Mouse (Mus musculus) liver, embryonic 14.5 days (tissue): ENCODE results near the gene Tor4a. TPM values are rescaled to one million over a fixed set of nuclear protein-coding genes. Genes with fewer than 3 reads are reported as not detected.

Experiments
- ATAC-seq: fragments of 200-750 bp; cut with Nextera tagmentation; 2 replicates; pipeline ENCODE4 v1.8.0; 2017; ENCODE audit warnings: moderate number of reproducible peaks, mild to moderate bottlenecking, moderate library complexity; ENCODE audit not compliant: insufficient read depth
- DNase-seq, 3 experiments: peaks; one replicate each; pipeline ENCODE4 v3.0.0-alpha.2; 2012 to 2013; ENCODE audit warnings: low read depth in 3 of 3, low spot score in 3 of 3
- H3K27ac ChIP-seq: fragments of 300-500 bp; sonication (generic); 2 replicates; pipeline ENCODE4 v1.5.1; 2014; ENCODE audit warnings: moderate library complexity, mild to moderate bottlenecking, control low read depth, inconsistent platforms
- H3K27me3 ChIP-seq: fragments of 300-500 bp; sonication (generic); 2 replicates; pipeline ENCODE4 v1.6.1; 2014; ENCODE audit warnings: mild to moderate bottlenecking, low read length, moderate library complexity; ENCODE audit not compliant: control insufficient read depth, insufficient read depth
- H3K36me3 ChIP-seq: fragments of 300-500 bp; sonication (generic); replicated peaks from 2 replicates; pipeline ENCODE4 v1.6.1; 2014; ENCODE audit warnings: low read depth; ENCODE audit not compliant: control insufficient read depth, insufficient read depth
- H3K4me1 ChIP-seq, 2 experiments: fragments of 200-500 bp in 1 of 2; fragments of 300-500 bp in 1 of 2; sonication (generic) in 1 of 2; replicated peaks; 2 replicates each; pipeline ENCODE4 v1.6.1; 2012 to 2014; ENCODE audit warnings: antibody characterized with exemption in 1 of 2, inconsistent platforms in 1 of 2, low read length in 1 of 2; ENCODE audit not compliant: control insufficient read depth in 2 of 2, insufficient read depth in 2 of 2
- H3K4me2 ChIP-seq: fragments of 300-500 bp; sonication (generic); 2 replicates; pipeline ENCODE4 v1.6.1; 2014; ENCODE audit warnings: low read depth, mild to moderate bottlenecking, control low read depth, moderate library complexity
- H3K4me3 ChIP-seq, 2 experiments: fragments of 200-500 bp in 1 of 2; fragments of 300-500 bp in 1 of 2; sonication (generic) in 1 of 2; 2 replicates each; pipeline ENCODE4 v1.5.1; 2012 to 2014; ENCODE audit warnings: low read depth in 2 of 2, low read length in 2 of 2, mild to moderate bottlenecking in 2 of 2, control low read depth in 1 of 2, inconsistent platforms in 1 of 2, moderate library complexity in 1 of 2; ENCODE audit not compliant: insufficient read depth in 1 of 2
- H3K9ac ChIP-seq: fragments of 300-500 bp; sonication (generic); replicated peaks from 2 replicates; pipeline ENCODE4 v1.6.1; 2014; ENCODE audit warnings: mild to moderate bottlenecking, control low read depth, moderate library complexity
- H3K9me3 ChIP-seq: fragments of 300-500 bp; sonication (generic); 2 replicates; pipeline ENCODE4 v1.6.1; 2016; ENCODE audit warnings: low read length, mixed read lengths; ENCODE audit not compliant: control insufficient read depth
- CTCF ChIP-seq: IDR thresholded peaks from 2 replicates; pipeline ENCODE4 v1.5.1; 2016; ENCODE audit warnings: antibody characterized with exemption, low read depth, control low read depth
- EP300 ChIP-seq: IDR thresholded peaks from 2 replicates; pipeline ENCODE4 v1.6.1; 2016; ENCODE audit warnings: antibody characterized with exemption, low read depth
- WGBS: fragments of 180-500 bp; shearing (Covaris S2); extraction: QIAGEN DNeasy Blood & Tissue Kit; methylation state at CpG from one replicate; pipeline ENCODE4 v1.1.7; 2014; ENCODE audit not compliant: insufficient replicate concordance; 5-methylcytosine and 5-hydroxymethylcytosine counted together
- polyA plus RNA-seq, 2 experiments: library from polyadenylated mRNA; depleted of rRNA in 1 of 2; stranded (reverse) in 1 of 2; unstranded in 1 of 2; fragments of >200 nt; fragmentation: Nextera tagmentation in 1 of 2; extraction: Ambion mirVana in 1 of 2; gene quantifications; 2 replicates each; pipeline versions ENCODE4 v1.2.1 to v1.2.3; 2012 to 2014

The Tor4a gene
- polyA plus RNA-seq, 2 experiments: 3.7 to 4.9 TPM

DNA sequence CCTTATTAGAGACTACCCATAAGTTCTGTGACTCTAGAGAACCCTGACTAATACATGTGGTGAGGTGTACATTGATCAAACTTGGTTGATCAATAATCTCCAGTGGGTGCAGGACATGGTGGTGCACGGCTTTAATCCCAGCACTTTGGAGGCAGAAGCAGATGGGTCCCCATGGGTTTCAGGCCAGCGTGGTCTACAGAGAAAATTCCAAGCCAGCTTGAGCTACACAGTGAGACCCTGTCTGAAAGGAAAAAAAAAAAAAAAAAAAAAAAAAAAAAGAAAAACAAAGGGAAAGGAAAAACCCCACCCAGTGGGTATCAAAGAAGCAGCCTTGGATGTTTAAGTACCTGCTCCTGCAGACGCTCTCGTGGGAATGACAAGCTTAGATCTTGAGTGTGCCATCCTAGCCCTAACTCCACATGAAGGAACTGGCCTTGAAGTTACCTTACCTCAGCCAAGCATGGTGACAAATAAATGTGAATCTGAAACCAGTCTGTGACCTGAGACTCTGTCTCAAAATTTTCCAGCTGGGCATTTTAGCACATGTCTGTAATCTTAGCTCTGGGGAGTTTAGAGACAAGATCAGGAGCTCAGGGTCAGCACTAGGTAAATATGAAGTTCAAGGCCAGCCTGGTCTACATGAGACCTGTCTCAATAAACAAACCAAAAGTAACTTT, 45.3 kb downstream of the Tor4a start:
- Histone ChIP-seq H3K27me3 (no peaks in the 10 kb centered on the region), H3K9me3 (no peaks in the 10 kb centered on the region), H3K4me3 (no peak overlapping the region), H3K4me1 (0 out of 4 replicates have a peak, but pooled peaks cover 0 to 2% of the 10 kb centered on the region in 2 experiments), H3K9ac (no peak overlapping the region), H3K27ac (no peak overlapping the region), H3K4me2 (no peak overlapping the region), H3K36me3 (no peaks in the 10 kb centered on the region)
- DNase-seq: no peak
- 63% methylated on average over 4 of the region's 4 CpGs for WGBS
- no peak for ATAC-seq
- no peak for TF ChIP-seq EP300
- no peak for TF ChIP-seq CTCF

DNA sequence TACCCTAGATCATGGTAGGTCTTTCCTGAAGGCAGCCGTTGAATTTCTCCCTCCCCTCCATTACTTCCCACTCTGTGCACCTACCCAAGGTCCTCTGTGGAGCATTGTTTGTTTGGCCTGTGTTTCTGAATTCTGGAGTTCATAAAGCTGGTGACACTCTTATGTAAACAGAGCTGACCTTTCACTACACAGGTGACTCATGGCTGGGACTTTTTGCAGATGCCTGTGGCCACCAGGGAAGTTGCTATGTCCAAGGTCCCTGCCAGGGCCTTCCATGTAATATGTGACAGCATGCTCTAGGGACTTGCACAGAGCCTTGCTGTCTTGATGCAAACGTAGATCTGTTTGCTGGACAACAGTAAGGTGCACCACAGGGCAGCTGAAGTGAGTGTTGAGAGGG, 47.0 kb downstream of the Tor4a start:
- Histone ChIP-seq H3K27me3 (no peaks in the 10 kb centered on the region), H3K4me3 (no peak overlapping the region), H3K4me1 (0 out of 4 replicates have a peak, but pooled peaks cover 0 to 2% of the 10 kb centered on the region in 2 experiments), H3K9me3 (no peaks in the 10 kb centered on the region), H3K9ac (no peak overlapping the region), H3K27ac (no peak overlapping the region), H3K4me2 (no peak overlapping the region), H3K36me3 (no peaks in the 10 kb centered on the region)
- DNase-seq (no peak), ATAC-seq (no peak)
- WGBS: 53% methylated on average over 2 of the region's 2 CpGs
- TF ChIP-seq CTCF (no peak), EP300 (no peak)

DNA sequence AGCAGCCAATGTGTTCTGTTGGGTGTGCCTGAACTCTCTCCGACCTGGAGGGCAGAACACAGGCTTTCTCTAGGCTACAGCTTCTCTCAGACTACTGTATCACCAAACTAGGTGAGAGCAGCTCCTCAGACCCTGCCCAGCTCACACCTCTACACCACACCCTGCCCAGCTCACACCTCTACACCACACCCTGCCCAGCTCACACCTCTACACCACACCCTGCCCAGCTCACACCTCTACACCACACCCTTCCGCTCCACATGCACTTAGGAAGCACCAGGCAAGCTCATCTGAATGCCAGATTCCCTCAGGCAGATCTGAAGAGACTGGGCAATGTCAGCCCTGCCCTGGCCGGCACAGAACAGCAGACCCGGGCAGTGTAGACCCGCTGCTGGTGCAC, 48.8 kb downstream of the Tor4a start:
- TF ChIP-seq EP300 (no peak), CTCF (no peak)
- Histone ChIP-seq H3K4me2 (no peak overlapping the region), H3K4me1 (0 out of 4 replicates have a peak, but pooled peaks cover 0 to 2% of the 10 kb centered on the region in 2 experiments), H3K27ac (no peak overlapping the region), H3K4me3 (no peak overlapping the region), H3K9ac (no peak overlapping the region), H3K9me3 (no peaks in the 10 kb centered on the region), H3K27me3 (no peaks in the 10 kb centered on the region), H3K36me3 (no peaks in the 10 kb centered on the region)
- ATAC-seq: no peak
- WGBS: 63% methylated on average over 5 of the region's 5 CpGs
- no peak for DNase-seq

DNA sequence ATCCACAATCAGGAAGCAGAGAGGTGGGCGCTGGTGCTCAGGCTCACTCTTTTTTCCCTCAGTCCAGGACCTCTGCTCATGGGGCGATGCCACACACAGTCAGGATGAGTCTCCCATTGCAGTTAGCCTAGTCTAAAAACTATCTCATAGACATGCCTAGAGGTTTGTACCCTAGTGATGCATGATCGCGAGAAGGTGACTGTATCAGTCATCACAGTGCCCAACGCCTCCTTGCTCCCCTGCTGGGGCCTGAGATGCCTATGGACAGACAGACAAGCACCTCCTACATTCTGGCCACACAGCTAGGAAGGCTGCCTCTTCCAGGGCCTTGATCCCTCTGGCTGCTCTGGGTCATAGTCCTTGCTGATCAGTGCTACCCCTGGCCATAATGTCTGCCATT, 49.3 kb downstream of the Tor4a start:
- H3K4me1 ChIP-seq: no peaks in the 10 kb centered on the region
- ATAC-seq (no peak), DNase-seq (no peak)
- no peak overlapping the region for H3K27ac ChIP-seq
- no peaks in the 10 kb centered on the region for H3K36me3 ChIP-seq
- WGBS: 75% methylated on average over 5 of the region's 5 CpGs
- H3K9ac ChIP-seq: no peak overlapping the region
- H3K4me3 ChIP-seq: no peak overlapping the region
- no peak for TF ChIP-seq CTCF
- TF ChIP-seq EP300: no peak
- no peaks in the 10 kb centered on the region for H3K27me3 ChIP-seq
- H3K9me3 ChIP-seq: no peaks in the 10 kb centered on the region
- no peak overlapping the region for H3K4me2 ChIP-seq

DNA sequence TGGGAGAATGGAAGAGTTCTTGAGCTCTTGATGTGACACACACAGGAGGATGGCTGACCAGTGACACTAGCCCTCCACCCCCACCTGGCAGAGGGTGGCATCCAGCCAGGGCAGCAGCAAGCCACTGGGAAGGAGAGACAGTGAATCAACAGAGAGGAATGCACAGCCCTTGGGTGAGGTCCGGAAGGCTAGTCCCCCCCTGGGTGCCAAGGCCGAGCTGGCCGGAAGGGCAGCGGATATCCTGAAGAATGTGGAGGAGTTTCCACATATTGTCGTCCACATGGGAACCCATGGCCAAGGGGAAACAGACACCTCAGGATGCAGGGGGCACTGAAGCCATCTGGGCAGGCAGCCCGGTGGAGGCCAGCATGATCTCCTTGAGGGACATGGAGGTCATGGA, 51.3 kb downstream of the Tor4a start:
- ATAC-seq (peak; percentile 37; the same call in 1 of the 2 replicates), DNase-seq (no peak)
- Histone ChIP-seq H3K4me1 (no peaks in the 10 kb centered on the region), H3K36me3 (no peaks in the 10 kb centered on the region), H3K4me2 (no peak overlapping the region), H3K9me3 (no peaks in the 10 kb centered on the region), H3K27me3 (no peaks in the 10 kb centered on the region), H3K9ac (no peak overlapping the region), H3K4me3 (no peak overlapping the region), H3K27ac (no peak overlapping the region)
- TF ChIP-seq EP300 (no peak), CTCF (no peak)
- WGBS: 55% methylated on average over 6 of the region's 6 CpGs

Other genes with a start within 250 kb of the Tor4a start
Only the 30 nearest of the 32 such genes appear.
- gene Mrpl41, start 221.8 kb downstream of the Tor4a start, polyA plus RNA-seq (2012; rRNA removed): 31.9 and 48.1 TPM in 2 replicates
- 93.6 and 102 TPM in 2 replicates for gene Mrpl41, start 221.8 kb downstream of the Tor4a start, polyA plus RNA-seq (2014; fragmentation: Nextera tagmentation; extraction: Ambion mirVana)
- 9.4 and 9.6 TPM in 2 replicates for gene Pnpla7, start 220.9 kb downstream of the Tor4a start, polyA plus RNA-seq (2012; rRNA removed)
- 11.0 and 11.3 TPM in 2 replicates for gene Pnpla7, start 220.9 kb downstream of the Tor4a start, polyA plus RNA-seq (2014; fragmentation: Nextera tagmentation; extraction: Ambion mirVana)
- gene Nsmf, start 142.5 kb downstream of the Tor4a start, polyA plus RNA-seq (2012; rRNA removed): 10.3 and 11.0 TPM in 2 replicates
- gene Nsmf, start 142.5 kb downstream of the Tor4a start, polyA plus RNA-seq (2014; fragmentation: Nextera tagmentation; extraction: Ambion mirVana): 3.3 and 6.3 TPM in 2 replicates
- 4.9 and 5.3 TPM in 2 replicates for gene Entpd8, start 116.6 kb downstream of the Tor4a start, polyA plus RNA-seq (2012; rRNA removed)
- gene Entpd8, start 116.6 kb downstream of the Tor4a start, polyA plus RNA-seq (2014; fragmentation: Nextera tagmentation; extraction: Ambion mirVana): 2.3 and 3.6 TPM in 2 replicates
- 0.95 and 1.1 TPM in 2 replicates for gene Noxa1, start 101.7 kb downstream of the Tor4a start, polyA plus RNA-seq (2012; rRNA removed)
- 1.2 and 1.8 TPM in 2 replicates for gene Noxa1, start 101.7 kb downstream of the Tor4a start, polyA plus RNA-seq (2014; fragmentation: Nextera tagmentation; extraction: Ambion mirVana)
- gene Nrarp, start 16.1 kb downstream of the Tor4a start, polyA plus RNA-seq (2012; rRNA removed): 3.7 and 3.9 TPM in 2 replicates
- gene Nrarp, start 16.1 kb downstream of the Tor4a start, polyA plus RNA-seq (2014; fragmentation: Nextera tagmentation; extraction: Ambion mirVana): 1.8 and 1.9 TPM in 2 replicates
- gene Nelfb, start 14.6 kb upstream of the Tor4a start, polyA plus RNA-seq (2012; rRNA removed): 18.7 and 21.3 TPM in 2 replicates
- gene Nelfb, start 14.6 kb upstream of the Tor4a start, polyA plus RNA-seq (2014; fragmentation: Nextera tagmentation; extraction: Ambion mirVana): 23.7 and 27.3 TPM in 2 replicates
- gene Stpg3, start 17.8 kb upstream of the Tor4a start, polyA plus RNA-seq (2012; rRNA removed): not detected in 2 replicates
- not detected in 2 replicates for gene Stpg3, start 17.8 kb upstream of the Tor4a start, polyA plus RNA-seq (2014; fragmentation: Nextera tagmentation; extraction: Ambion mirVana)
- 0.04 TPM in 1 of 2 replicates, not detected in the other for gene Fam166a, start 21.9 kb upstream of the Tor4a start, polyA plus RNA-seq (2012; rRNA removed)
- 0.96 TPM in 1 of 2 replicates, not detected in the other for gene Fam166a, start 21.9 kb upstream of the Tor4a start, polyA plus RNA-seq (2014; fragmentation: Nextera tagmentation; extraction: Ambion mirVana)
- 571 and 676 TPM in 2 replicates for gene Tubb4b, start 27.8 kb upstream of the Tor4a start, polyA plus RNA-seq (2012; rRNA removed)
- gene Tubb4b, start 27.8 kb upstream of the Tor4a start, polyA plus RNA-seq (2014; fragmentation: Nextera tagmentation; extraction: Ambion mirVana): 561 and 604 TPM in 2 replicates
- gene Slc34a3, start 37.5 kb upstream of the Tor4a start, polyA plus RNA-seq (2012; rRNA removed): 0.01 and 0.05 TPM in 2 replicates
- not detected in 2 replicates for gene Slc34a3, start 37.5 kb upstream of the Tor4a start, polyA plus RNA-seq (2014; fragmentation: Nextera tagmentation; extraction: Ambion mirVana)
- gene Rnf224, start 39.9 kb upstream of the Tor4a start, polyA plus RNA-seq (2012; rRNA removed): not detected in 2 replicates
- not detected in 2 replicates for gene Rnf224, start 39.9 kb upstream of the Tor4a start, polyA plus RNA-seq (2014; fragmentation: Nextera tagmentation; extraction: Ambion mirVana)
- 0.93 and 1.3 TPM in 2 replicates for gene Rnf208, start 45.4 kb upstream of the Tor4a start, polyA plus RNA-seq (2012; rRNA removed)
- 0.09 and 0.16 TPM in 2 replicates for gene Rnf208, start 45.4 kb upstream of the Tor4a start, polyA plus RNA-seq (2014; fragmentation: Nextera tagmentation; extraction: Ambion mirVana)
- not detected in 2 replicates for gene Cysrt1, start 45.6 kb upstream of the Tor4a start, polyA plus RNA-seq (2012; rRNA removed)
- gene Cysrt1, start 45.6 kb upstream of the Tor4a start, polyA plus RNA-seq (2014; fragmentation: Nextera tagmentation; extraction: Ambion mirVana): not detected in 2 replicates
- gene AL732309.1, start 50.0 kb upstream of the Tor4a start, polyA plus RNA-seq (2012; rRNA removed): 5.4 and 5.6 TPM in 2 replicates
- gene AL732309.1, start 50.0 kb upstream of the Tor4a start, polyA plus RNA-seq (2014; fragmentation: Nextera tagmentation; extraction: Ambion mirVana): 1.4 and 1.9 TPM in 2 replicates
- 8.8 and 12.4 TPM in 2 replicates for gene Tmem203, start 58.6 kb upstream of the Tor4a start, polyA plus RNA-seq (2012; rRNA removed)
- gene Tmem203, start 58.6 kb upstream of the Tor4a start, polyA plus RNA-seq (2014; fragmentation: Nextera tagmentation; extraction: Ambion mirVana): 8.8 and 9.4 TPM in 2 replicates
- 1.6 and 2.6 TPM in 2 replicates for gene Tprn, start 65.7 kb upstream of the Tor4a start, polyA plus RNA-seq (2012; rRNA removed)
- gene Tprn, start 65.7 kb upstream of the Tor4a start, polyA plus RNA-seq (2014; fragmentation: Nextera tagmentation; extraction: Ambion mirVana): 2.4 and 3.2 TPM in 2 replicates
- 65.8 and 76.0 TPM in 2 replicates for gene Ssna1, start 75.6 kb upstream of the Tor4a start, polyA plus RNA-seq (2012; rRNA removed)
- 145 and 155 TPM in 2 replicates for gene Ssna1, start 75.6 kb upstream of the Tor4a start, polyA plus RNA-seq (2014; fragmentation: Nextera tagmentation; extraction: Ambion mirVana)
- 20.5 and 23.8 TPM in 2 replicates for gene Anapc2, start 75.6 kb upstream of the Tor4a start, polyA plus RNA-seq (2012; rRNA removed)
- 30.2 TPM in 2 replicates for gene Anapc2, start 75.6 kb upstream of the Tor4a start, polyA plus RNA-seq (2014; fragmentation: Nextera tagmentation; extraction: Ambion mirVana)
- not detected in 2 replicates for gene Tmem210, start 91.3 kb upstream of the Tor4a start, polyA plus RNA-seq (2012; rRNA removed)
- gene Tmem210, start 91.3 kb upstream of the Tor4a start, polyA plus RNA-seq (2014; fragmentation: Nextera tagmentation; extraction: Ambion mirVana): not detected in 2 replicates
- not detected in 2 replicates for gene Lrrc26, start 93.0 kb upstream of the Tor4a start, polyA plus RNA-seq (2012; rRNA removed)
- gene Lrrc26, start 93.0 kb upstream of the Tor4a start, polyA plus RNA-seq (2014; fragmentation: Nextera tagmentation; extraction: Ambion mirVana): not detected in 2 replicates
- gene Grin1, start 122.3 kb upstream of the Tor4a start, polyA plus RNA-seq (2012; rRNA removed): 0.02 and 0.05 TPM in 2 replicates
- 0.06 and 0.14 TPM in 2 replicates for gene Grin1, start 122.3 kb upstream of the Tor4a start, polyA plus RNA-seq (2014; fragmentation: Nextera tagmentation; extraction: Ambion mirVana)
- gene Man1b1, start 135.5 kb upstream of the Tor4a start, polyA plus RNA-seq (2012; rRNA removed): 5.3 and 6.6 TPM in 2 replicates
- gene Man1b1, start 135.5 kb upstream of the Tor4a start, polyA plus RNA-seq (2014; fragmentation: Nextera tagmentation; extraction: Ambion mirVana): 25.4 and 28.2 TPM in 2 replicates
- gene Dpp7, start 159.5 kb upstream of the Tor4a start, polyA plus RNA-seq (2012; rRNA removed): 9.3 and 10.6 TPM in 2 replicates
- gene Dpp7, start 159.5 kb upstream of the Tor4a start, polyA plus RNA-seq (2014; fragmentation: Nextera tagmentation; extraction: Ambion mirVana): 9.4 and 12.8 TPM in 2 replicates
- gene Uap1l1, start 168.8 kb upstream of the Tor4a start, polyA plus RNA-seq (2012; rRNA removed): 2.9 and 3.8 TPM in 2 replicates
- 9.3 and 14.1 TPM in 2 replicates for gene Uap1l1, start 168.8 kb upstream of the Tor4a start, polyA plus RNA-seq (2014; fragmentation: Nextera tagmentation; extraction: Ambion mirVana)
- 20.1 and 21.5 TPM in 2 replicates for gene Sapcd2, start 175.4 kb upstream of the Tor4a start, polyA plus RNA-seq (2012; rRNA removed)
- gene Sapcd2, start 175.4 kb upstream of the Tor4a start, polyA plus RNA-seq (2014; fragmentation: Nextera tagmentation; extraction: Ambion mirVana): 17.9 and 20.5 TPM in 2 replicates
- gene Entpd2, start 199.0 kb upstream of the Tor4a start, polyA plus RNA-seq (2012; rRNA removed): 0.18 and 0.30 TPM in 2 replicates
- 0.23 TPM in 1 of 2 replicates, not detected in the other for gene Entpd2, start 199.0 kb upstream of the Tor4a start, polyA plus RNA-seq (2014; fragmentation: Nextera tagmentation; extraction: Ambion mirVana)
- gene Npdc1, start 202.5 kb upstream of the Tor4a start, polyA plus RNA-seq (2012; rRNA removed): 3.4 and 3.9 TPM in 2 replicates
- gene Npdc1, start 202.5 kb upstream of the Tor4a start, polyA plus RNA-seq (2014; fragmentation: Nextera tagmentation; extraction: Ambion mirVana): 2.4 and 2.7 TPM in 2 replicates
- 0.55 and 0.58 TPM in 2 replicates for gene Fut7, start 226.4 kb upstream of the Tor4a start, polyA plus RNA-seq (2012; rRNA removed)
- gene Fut7, start 226.4 kb upstream of the Tor4a start, polyA plus RNA-seq (2014; fragmentation: Nextera tagmentation; extraction: Ambion mirVana): 0.34 and 0.90 TPM in 2 replicates
- 2.4 and 2.5 TPM in 2 replicates for gene Abca2, start 231.8 kb upstream of the Tor4a start, polyA plus RNA-seq (2012; rRNA removed)
- gene Abca2, start 231.8 kb upstream of the Tor4a start, polyA plus RNA-seq (2014; fragmentation: Nextera tagmentation; extraction: Ambion mirVana): 0.91 and 1.1 TPM in 2 replicates